Mouse (Mus musculus): ENCODE data around the gene Tab3. TPM values are rescaled to one million over a fixed set of nuclear protein-coding genes. Genes with fewer than 3 reads are reported as not detected.

Tab3 gene
- polyA plus RNA-seq, 1 experiment from 2014 or later, result 6.2 TPM

Other genes starting within 250 kb of the Tab3 start
- gene Gk, start 202.8 kb downstream of the Tab3 start, polyA plus RNA-seq (2018), result 9.0 to 15.4 TPM (median 10.1 TPM) in 3 replicates

All from macrophage (primary cell).